Mouse (Mus musculus): ENCODE measurements around the gene Diras1. TPM values are rescaled to one million over a fixed set of nuclear protein-coding genes. Genes with fewer than 3 reads are reported as not detected.
"Not testable (repeated sequence)": the region's sequence is repeated elsewhere in the genome, so short reads cannot be mapped to it uniquely, and the experiment has no call there.

Diras1 gene
- polyA plus RNA-seq (2017; shearing (Covaris generic)): not detected

- no peak for ATAC-seq
These were observed at the start of gene Diras1 for GRCm38 (mm10) chr10:81025639-81026275. Gene Diras1 (minus strand): TSS chr10:81025662.

GRCm38 (mm10) chr10:81073464-81073863 lies 48.0 kb upstream of the Diras1 start:
- no peak for ATAC-seq

GRCm38 (mm10) chr10:81072290-81072689 lies 46.8 kb upstream of the Diras1 start:
- ATAC-seq: no peak

GRCm38 (mm10) chr10:81069836-81070235 lies 44.4 kb upstream of the Diras1 start, which contains the start of gene Thop1:
Gene Thop1 (plus strand): TSS chr10:81070035.
- ATAC-seq: peak; percentile 99

- ATAC-seq: no peak
These were observed 43.2 kb upstream of the Diras1 start for GRCm38 (mm10) chr10:81068706-81069105.

GRCm38 (mm10) chr10:81064519-81064918 lies 39.1 kb upstream of the Diras1 start:
- not testable (repeated sequence) for ATAC-seq

- no peak for ATAC-seq
These were observed 37.2 kb upstream of the Diras1 start for GRCm38 (mm10) chr10:81062710-81063109.

GRCm38 (mm10) chr10:81059603-81060543 lies 34.4 kb upstream of the Diras1 start, which contains the start of gene Sgta:
Gene Sgta (minus strand): TSS chr10:81060181.
- peak; percentile 89 for ATAC-seq

GRCm38 (mm10) chr10:81058896-81059295 lies 33.4 kb upstream of the Diras1 start:
- no peak for ATAC-seq

- no peak for ATAC-seq
These were observed 32.1 kb upstream of the Diras1 start for GRCm38 (mm10) chr10:81057406-81058130.

- not testable (repeated sequence) for ATAC-seq
These were observed 30.4 kb upstream of the Diras1 start for GRCm38 (mm10) chr10:81055802-81056340.

GRCm38 (mm10) chr10:81055169-81055568 lies 29.7 kb upstream of the Diras1 start:
- ATAC-seq: no peak

- ATAC-seq: no peak
These were observed 27.1 kb upstream of the Diras1 start for GRCm38 (mm10) chr10:81052577-81052976.

- ATAC-seq: no peak
These were observed 25.7 kb upstream of the Diras1 start for GRCm38 (mm10) chr10:81051133-81051532.

GRCm38 (mm10) chr10:81050645-81051044 lies 25.2 kb upstream of the Diras1 start:
- no peak for ATAC-seq

GRCm38 (mm10) chr10:81045246-81045645 lies 19.8 kb upstream of the Diras1 start:
- ATAC-seq: not testable (repeated sequence)

GRCm38 (mm10) chr10:81041458-81042175 lies 16.2 kb upstream of the Diras1 start:
- no peak for ATAC-seq

GRCm38 (mm10) chr10:81036988-81037580 lies 11.6 kb upstream of the Diras1 start, which contains the start of gene Slc39a3:
Gene Slc39a3 (minus strand): TSS chr10:81037426.
- peak; percentile 100 for ATAC-seq

GRCm38 (mm10) chr10:81036251-81036650 lies 10.8 kb upstream of the Diras1 start:
- no peak for ATAC-seq

- no peak for ATAC-seq
These were observed 8.1 kb upstream of the Diras1 start for GRCm38 (mm10) chr10:81033586-81033985.

GRCm38 (mm10) chr10:81029031-81029430 lies 3.6 kb upstream of the Diras1 start:
- no peak for ATAC-seq
